Mouse (Mus musculus) intestine, postnatal 0 days (tissue): Measurements from ENCODE around the gene Il6st. TPM values are rescaled to one million over a fixed set of nuclear protein-coding genes. Genes with fewer than 3 reads are reported as not detected.

Experiments used
- ATAC-seq: fragments of 200-750 bp; cut with Nextera tagmentation; 2 replicates; pipeline ENCODE4 v1.8.0; 2017; ENCODE audit warnings: mild to moderate bottlenecking, moderate TSS enrichment, moderate library complexity
- H3K27ac ChIP-seq: fragments of 300-500 bp; sonication (generic); 2 replicates; pipeline ENCODE4 v1.5.1; 2014; ENCODE audit warnings: mild to moderate bottlenecking, low read depth, low read length, moderate library complexity
- H3K27me3 ChIP-seq: fragments of 300-500 bp; sonication (generic); replicated peaks from 2 replicates; pipeline ENCODE4 v1.6.1; 2014; ENCODE audit warnings: low read length, mixed read lengths; ENCODE audit not compliant: control insufficient read depth, insufficient read depth
- H3K36me3 ChIP-seq: fragments of 300-500 bp; sonication (generic); 2 replicates; pipeline ENCODE4 v1.6.1; 2014; ENCODE audit warnings: mild to moderate bottlenecking, moderate library complexity; ENCODE audit not compliant: control insufficient read depth, insufficient read depth
- H3K4me1 ChIP-seq: fragments of 300-500 bp; sonication (generic); replicated peaks from 2 replicates; pipeline ENCODE4 v1.6.1; 2014; ENCODE audit warnings: antibody characterized with exemption, low read length, mixed read lengths; ENCODE audit not compliant: control insufficient read depth, insufficient read depth
- H3K4me2 ChIP-seq: fragments of 300-500 bp; sonication (generic); replicated peaks from 2 replicates; pipeline ENCODE4 v1.6.1; 2014; ENCODE audit warnings: low read depth, mild to moderate bottlenecking, moderate library complexity
- H3K4me3 ChIP-seq: fragments of 300-500 bp; sonication (generic); 2 replicates; pipeline ENCODE4 v1.5.1; 2014; ENCODE audit warnings: low read depth, low read length
- H3K9ac ChIP-seq: fragments of 300-500 bp; sonication (generic); 2 replicates; pipeline ENCODE4 v1.6.1; 2014; ENCODE audit warnings: mild to moderate bottlenecking, low read depth, low read length
- H3K9me3 ChIP-seq: fragments of 300-500 bp; sonication (generic); 2 replicates; pipeline ENCODE4 v1.6.1; 2016; ENCODE audit warnings: mixed run types; ENCODE audit not compliant: control insufficient read depth
- CTCF ChIP-seq: sonication (generic); IDR thresholded peaks from 2 replicates; pipeline ENCODE4 v1.5.1; 2016; ENCODE audit warnings: low read depth, mild to moderate bottlenecking, control low read depth, antibody characterized with exemption, moderate library complexity
- WGBS: fragments of 180-500 bp; shearing (Covaris S2); extraction: QIAGEN DNeasy Blood & Tissue Kit; methylation state at CpG from one replicate; pipeline ENCODE4 v1.1.7; 2014; 5-methylcytosine and 5-hydroxymethylcytosine counted together
- polyA plus RNA-seq: library from polyadenylated mRNA; unstranded; fragments of >200 nt; fragmentation: Nextera tagmentation; extraction: Ambion mirVana; gene quantifications from 2 replicates; pipeline ENCODE4 v1.2.1, GENCODE M21; 2015

Il6st gene
- polyA plus RNA-seq, 1 experiment from 2014 or later, result 20.5 TPM

GRCm38 (mm10) chr13:112500466-112500865 is 36.6 kb downstream of the Il6st start:
- no peaks in the 10 kb centered on the region for H3K4me1 ChIP-seq
- H3K9ac ChIP-seq, result no peak overlapping the region
- H3K4me3 ChIP-seq, result no peak overlapping the region
- H3K27ac ChIP-seq, result no peak overlapping the region
- H3K36me3 ChIP-seq, result peaks cover 71% of the 10 kb centered on the region
- 57% methylated on average over 9 of the region's 9 CpGs for WGBS
- no peak for ATAC-seq
- no peak for TF ChIP-seq CTCF
- no peaks in the 10 kb centered on the region for H3K27me3 ChIP-seq
- H3K4me2 ChIP-seq, result no peak overlapping the region
- H3K9me3 ChIP-seq, result no peaks in the 10 kb centered on the region

GRCm38 (mm10) chr13:112503846-112504245 is 40.0 kb downstream of the Il6st start:
- Histone ChIP-seq H3K4me3 (no peak overlapping the region), H3K9ac (no peak overlapping the region), H3K36me3 (peaks cover 71% of the 10 kb centered on the region), H3K4me2 (no peak overlapping the region), H3K27me3 (no peaks in the 10 kb centered on the region), H3K27ac (no peak overlapping the region), H3K9me3 (no peaks in the 10 kb centered on the region), H3K4me1 (no peaks in the 10 kb centered on the region)
- no peak for TF ChIP-seq CTCF
- ATAC-seq, result no peak
- WGBS, result 96% methylated on average over 13 of the region's 13 CpGs

GRCm38 (mm10) chr13:112505436-112505835 is 41.6 kb downstream of the Il6st start:
- H3K9ac ChIP-seq, result no peak overlapping the region
- no peak overlapping the region for H3K27ac ChIP-seq
- H3K9me3 ChIP-seq, result no peaks in the 10 kb centered on the region
- ATAC-seq, result no peak
- TF ChIP-seq CTCF, result no peak
- 92% methylated on average over 6 of the region's 6 CpGs for WGBS
- H3K36me3 ChIP-seq, result peaks cover 60% of the 10 kb centered on the region
- H3K4me3 ChIP-seq, result no peak overlapping the region
- H3K4me2 ChIP-seq, result no peak overlapping the region
- no peaks in the 10 kb centered on the region for H3K27me3 ChIP-seq
- no peaks in the 10 kb centered on the region for H3K4me1 ChIP-seq

- Histone ChIP-seq H3K4me2 (no peak overlapping the region), H3K4me3 (no peak overlapping the region), H3K9ac (no peak overlapping the region), H3K27me3 (no peaks in the 10 kb centered on the region), H3K27ac (no peak overlapping the region), H3K36me3 (peaks cover 50% of the 10 kb centered on the region), H3K9me3 (no peaks in the 10 kb centered on the region), H3K4me1 (no peaks in the 10 kb centered on the region)
- WGBS, result 83% methylated on average over 13 of the region's 13 CpGs
- no peak for TF ChIP-seq CTCF
- no peak for ATAC-seq
These were observed 42.9 kb downstream of the Il6st start for GRCm38 (mm10) chr13:112506766-112507165.

GRCm38 (mm10) chr13:112507691-112508090 is 43.8 kb downstream of the Il6st start:
- TF ChIP-seq CTCF, result no peak
- H3K4me3 ChIP-seq, result no peak overlapping the region
- H3K27me3 ChIP-seq, result no peaks in the 10 kb centered on the region
- no peaks in the 10 kb centered on the region for H3K4me1 ChIP-seq
- H3K4me2 ChIP-seq, result no peak overlapping the region
- 86% methylated on average over 13 of the region's 13 CpGs for WGBS
- no peaks in the 10 kb centered on the region for H3K9me3 ChIP-seq
- no peak overlapping the region for H3K27ac ChIP-seq
- H3K9ac ChIP-seq, result no peak overlapping the region
- H3K36me3 ChIP-seq, result peaks cover 49% of the 10 kb centered on the region
- no peak for ATAC-seq

- Histone ChIP-seq H3K4me2 (no peak overlapping the region), H3K4me3 (no peak overlapping the region), H3K9me3 (no peaks in the 10 kb centered on the region), H3K36me3 (peaks cover 43% of the 10 kb centered on the region), H3K4me1 (no peaks in the 10 kb centered on the region), H3K27me3 (no peaks in the 10 kb centered on the region), H3K9ac (no peak overlapping the region), H3K27ac (no peak overlapping the region)
- no peak for TF ChIP-seq CTCF
- 84% methylated on average over 5 of the region's 5 CpGs for WGBS
- ATAC-seq, result no peak
These were observed 44.6 kb downstream of the Il6st start for GRCm38 (mm10) chr13:112508487-112508886.

- H3K36me3 ChIP-seq, result peaks cover 33% of the 10 kb centered on the region
- H3K4me2 ChIP-seq, result no peak overlapping the region
- peak; percentile 95 for TF ChIP-seq CTCF
- no peaks in the 10 kb centered on the region for H3K27me3 ChIP-seq
- no peak overlapping the region for H3K9ac ChIP-seq
- H3K4me1 ChIP-seq, result no peaks in the 10 kb centered on the region
- no peak overlapping the region for H3K4me3 ChIP-seq
- no peaks in the 10 kb centered on the region for H3K9me3 ChIP-seq
- ATAC-seq, result 0 out of 2 replicates have a peak, but pooled peaks have one; percentile 56
- no peak overlapping the region for H3K27ac ChIP-seq
- 24% methylated on average over 4 of the region's 4 CpGs for WGBS
These were observed 45.6 kb downstream of the Il6st start for GRCm38 (mm10) chr13:112509465-112509864.
